Mouse (Mus musculus): Measurements from ENCODE around the gene Rab36. TPM values are rescaled to one million over a fixed set of nuclear protein-coding genes. Genes with fewer than 3 reads are reported as not detected.
A peak's percentile ranks its signal among the peaks of the same experiment; 100 is the strongest.

Rab36 gene
- polyA plus RNA-seq (2016; fragmentation: Nextera tagmentation; extraction: Ambion mirVana): 10.9 and 12.7 TPM in 2 replicates

DNA sequence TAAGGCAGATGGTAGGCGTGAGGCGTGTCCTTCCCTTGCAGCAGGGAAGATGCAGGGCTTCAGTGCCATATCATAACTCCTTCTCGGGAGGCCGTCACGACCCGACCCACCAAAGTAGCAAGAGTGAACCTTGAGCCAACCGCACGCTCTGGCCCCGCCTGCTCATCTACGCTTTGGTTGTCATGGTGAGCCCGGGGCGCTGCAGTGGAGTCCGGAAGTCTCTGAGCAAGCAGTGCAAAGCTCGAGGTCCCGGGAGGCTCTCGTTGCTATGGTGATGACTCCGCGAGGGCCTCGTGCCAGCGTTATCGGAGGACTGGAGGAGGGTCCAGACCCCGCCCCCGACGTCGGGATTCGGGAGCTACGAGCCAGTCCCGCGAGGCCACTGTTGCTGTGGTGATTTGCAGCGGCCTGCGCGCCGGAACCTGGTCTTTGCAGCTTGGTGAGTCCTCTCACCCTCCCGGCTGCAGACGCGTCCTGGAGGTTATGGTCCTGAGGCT, at the start of gene Rab36:
TSS of gene Rab36 (plus strand) at position 176 of the 497 bp plus-strand sequence.
- H3K27ac ChIP-seq: peak within 1 kb of the TSS; percentile 89
- no peaks in the 10 kb centered on the region for H3K9me3 ChIP-seq
- H3K27me3 ChIP-seq (ENCODE audit: poor library complexity, severe bottlenecking): peaks cover 6% of the 10 kb centered on the region; the same call in 1 of the 2 replicates
- WGBS: under 1% methylated on average over 36 of the region's 36 CpGs
- peak; percentile 99 for DNase-seq (ENCODE audit: extremely low spot score, low spot score)
- no peaks in the 10 kb centered on the region for H3K36me3 ChIP-seq (replicated peaks)
- peak within 1 kb of the TSS; percentile 61 for H3K4me3 ChIP-seq
- H3K4me1 ChIP-seq: peaks cover 53% of the 10 kb centered on the region

- peaks cover 23% of the 10 kb centered on the region for H3K36me3 ChIP-seq (replicated peaks)
- DNase-seq (ENCODE audit: extremely low spot score, low spot score): no peak
- 86% methylated on average over 14 of the region's 14 CpGs for WGBS
- peaks cover 18% of the 10 kb centered on the region for H3K4me1 ChIP-seq
- peaks cover 15% of the 10 kb centered on the region for H3K27me3 ChIP-seq (ENCODE audit: poor library complexity, severe bottlenecking)
- no peak overlapping the region for H3K4me3 ChIP-seq
- no peaks in the 10 kb centered on the region; the same call in 1 of the 2 replicates for H3K9me3 ChIP-seq
- 0 out of 2 replicates have a peak overlapping the region, but pooled peaks have one; percentile 40 for H3K27ac ChIP-seq
These were observed 49.0 kb upstream of the Rab36 start for GRCm38 (mm10) chr10:74987698-74988470.

DNA sequence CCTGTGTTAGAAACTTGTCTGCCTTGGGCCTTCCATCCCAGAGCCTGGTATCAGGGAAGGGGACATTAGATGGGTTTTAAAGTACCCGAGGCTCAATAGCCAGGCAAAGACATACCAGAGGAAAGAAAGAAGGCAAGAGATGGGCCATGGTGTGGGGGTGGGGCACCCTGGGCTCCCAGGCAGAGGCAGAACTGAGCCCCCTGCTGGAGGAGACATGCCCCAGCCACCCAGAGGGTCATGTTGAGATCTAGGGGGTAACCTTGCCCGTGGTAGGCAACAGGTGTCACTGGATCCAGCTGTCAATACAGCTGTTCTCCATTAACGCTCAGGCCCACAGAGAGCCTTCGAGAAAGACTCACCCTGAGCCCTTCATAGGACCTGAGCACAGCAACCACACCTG, 47.0 kb upstream of the Rab36 start:
- Histone ChIP-seq H3K27ac (no peak overlapping the region), H3K4me1 (peaks cover 26% of the 10 kb centered on the region), H3K9me3 (no peaks in the 10 kb centered on the region; the same call in 1 of the 2 replicates), H3K4me3 (no peak overlapping the region), H3K36me3 (replicated peaks) (peaks cover 30% of the 10 kb centered on the region), H3K27me3 (ENCODE audit: poor library complexity, severe bottlenecking) (peaks cover 28% of the 10 kb centered on the region)
- WGBS: 88% methylated on average over 4 of the region's 4 CpGs
- no peak for DNase-seq (ENCODE audit: extremely low spot score, low spot score)

GRCm38 (mm10) chr10:74990584-74991322, 46.1 kb upstream of the Rab36 start:
- H3K4me1 ChIP-seq: peaks cover 36% of the 10 kb centered on the region

DNA sequence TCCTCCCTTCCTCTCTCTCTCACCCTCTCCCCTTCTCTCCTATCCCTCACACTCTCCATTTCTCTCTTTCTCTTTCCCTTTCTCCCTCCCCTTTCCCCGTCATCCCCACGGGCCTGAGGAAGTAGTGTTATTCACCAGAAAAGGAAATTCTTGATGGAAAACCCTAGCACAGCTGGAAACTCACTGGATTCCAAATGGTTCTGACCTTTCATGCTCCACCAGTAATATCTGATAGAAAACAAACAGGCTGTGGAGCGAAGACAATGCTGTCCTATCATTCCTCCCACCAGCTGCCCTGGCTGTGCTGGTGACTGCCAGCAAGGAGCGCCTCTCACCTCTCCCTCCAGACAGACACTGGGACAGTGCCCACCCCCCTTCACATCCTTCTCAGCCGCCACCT, 42.0 kb upstream of the Rab36 start:
- Histone ChIP-seq H3K36me3 (replicated peaks) (peaks cover 30% of the 10 kb centered on the region), H3K27ac (0 out of 2 replicates have a peak overlapping the region, but pooled peaks have one; percentile 70), H3K27me3 (ENCODE audit: poor library complexity, severe bottlenecking) (peaks cover 42% of the 10 kb centered on the region), H3K9me3 (no peaks in the 10 kb centered on the region; the same call in 1 of the 2 replicates), H3K4me1 (peaks cover 45% of the 10 kb centered on the region), H3K4me3 (peak overlapping the region; percentile 46)
- DNase-seq (ENCODE audit: extremely low spot score, low spot score): peak; percentile 18
- WGBS: 10% methylated on average over 5 of the region's 5 CpGs

More at GRCm38 (mm10) chr10:74990584-74991322, 46.1 kb upstream of the Rab36 start:
- peaks cover 36% of the 10 kb centered on the region for H3K27me3 ChIP-seq (ENCODE audit: poor library complexity, severe bottlenecking)
- no peak overlapping the region for H3K27ac ChIP-seq
- H3K9me3 ChIP-seq: no peaks in the 10 kb centered on the region; the same call in 1 of the 2 replicates
- 57% methylated on average over 26 of the region's 26 CpGs for WGBS
- H3K36me3 ChIP-seq (replicated peaks): peaks cover 30% of the 10 kb centered on the region
- DNase-seq (ENCODE audit: extremely low spot score, low spot score): no peak
- H3K4me3 ChIP-seq: no peak overlapping the region

GRCm38 (mm10) chr10:74995377-74995776, 41.5 kb upstream of the Rab36 start:
- Histone ChIP-seq H3K36me3 (replicated peaks) (peaks cover 30% of the 10 kb centered on the region), H3K27ac (peak overlapping the region; percentile 70), H3K4me3 (peak overlapping the region; percentile 46), H3K4me1 (peaks cover 47% of the 10 kb centered on the region), H3K9me3 (no peaks in the 10 kb centered on the region; the same call in 1 of the 2 replicates), H3K27me3 (ENCODE audit: poor library complexity, severe bottlenecking) (peaks cover 42% of the 10 kb centered on the region)
- peak; percentile 38 for DNase-seq (ENCODE audit: extremely low spot score, low spot score)
- 3% methylated on average over 17 of the region's 17 CpGs for WGBS

GRCm38 (mm10) chr10:75001391-75001790, 35.5 kb upstream of the Rab36 start:
- Histone ChIP-seq H3K4me3 (no peak overlapping the region), H3K27me3 (ENCODE audit: poor library complexity, severe bottlenecking) (no peaks in the 10 kb centered on the region), H3K4me1 (peaks cover 33% of the 10 kb centered on the region), H3K27ac (no peak overlapping the region), H3K9me3 (no peaks in the 10 kb centered on the region), H3K36me3 (replicated peaks) (no peaks in the 10 kb centered on the region)
- WGBS: 96% methylated on average over 8 of the region's 8 CpGs
- no peak for DNase-seq (ENCODE audit: extremely low spot score, low spot score)

GRCm38 (mm10) chr10:75004067-75004466, 32.8 kb upstream of the Rab36 start:
- Histone ChIP-seq H3K27ac (no peak overlapping the region), H3K9me3 (no peaks in the 10 kb centered on the region), H3K4me3 (no peak overlapping the region), H3K4me1 (peaks cover 42% of the 10 kb centered on the region), H3K36me3 (replicated peaks) (no peaks in the 10 kb centered on the region), H3K27me3 (ENCODE audit: poor library complexity, severe bottlenecking) (no peaks in the 10 kb centered on the region)
- 91% methylated on average over 3 of the region's 3 CpGs for WGBS
- no peak for DNase-seq (ENCODE audit: extremely low spot score, low spot score)

DNA sequence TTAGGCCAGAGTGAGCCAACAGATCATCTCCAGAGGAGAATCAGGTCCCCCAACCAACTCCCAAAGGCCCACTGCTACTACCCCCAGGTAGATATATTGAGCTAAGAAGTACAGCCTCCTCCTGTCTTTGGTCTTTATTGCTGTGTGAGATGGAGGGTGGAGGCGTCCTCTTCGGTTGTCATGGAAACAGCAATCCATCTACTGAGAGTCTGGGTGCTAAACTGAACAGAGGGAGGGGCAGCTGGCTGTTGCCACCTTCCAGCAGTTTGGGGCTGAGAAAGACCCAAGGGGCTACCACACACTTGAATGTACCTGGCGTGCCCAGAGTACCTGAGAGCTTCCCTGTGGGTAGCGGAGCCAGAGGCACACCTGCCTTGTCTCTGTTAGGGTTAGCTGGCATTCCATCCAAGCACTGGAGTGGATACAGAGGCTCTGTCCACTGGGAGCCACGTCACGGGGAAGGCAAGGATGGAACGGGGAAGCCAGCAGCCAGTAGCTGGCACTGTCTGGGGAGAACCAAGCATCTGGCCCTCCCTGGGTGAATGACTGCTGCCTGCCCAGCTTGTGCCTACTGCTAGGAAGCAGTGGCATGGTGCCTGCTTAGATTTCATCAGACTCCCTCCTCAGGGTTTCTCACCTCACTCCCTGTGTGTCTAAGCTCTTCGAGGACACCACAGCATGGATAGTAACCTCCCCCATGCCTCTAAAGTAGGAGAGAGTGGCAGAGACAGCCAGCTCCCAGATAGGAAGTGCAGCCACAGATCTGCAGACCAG, 29.8 kb upstream of the Rab36 start:
- Histone ChIP-seq H3K36me3 (replicated peaks) (no peaks in the 10 kb centered on the region), H3K4me1 (peaks cover 23% of the 10 kb centered on the region), H3K27me3 (ENCODE audit: poor library complexity, severe bottlenecking) (no peaks in the 10 kb centered on the region), H3K4me3 (no peak overlapping the region), H3K27ac (no peak overlapping the region), H3K9me3 (no peaks in the 10 kb centered on the region)
- 71% methylated on average over 8 of the region's 8 CpGs for WGBS
- no peak for DNase-seq (ENCODE audit: extremely low spot score, low spot score)

DNA sequence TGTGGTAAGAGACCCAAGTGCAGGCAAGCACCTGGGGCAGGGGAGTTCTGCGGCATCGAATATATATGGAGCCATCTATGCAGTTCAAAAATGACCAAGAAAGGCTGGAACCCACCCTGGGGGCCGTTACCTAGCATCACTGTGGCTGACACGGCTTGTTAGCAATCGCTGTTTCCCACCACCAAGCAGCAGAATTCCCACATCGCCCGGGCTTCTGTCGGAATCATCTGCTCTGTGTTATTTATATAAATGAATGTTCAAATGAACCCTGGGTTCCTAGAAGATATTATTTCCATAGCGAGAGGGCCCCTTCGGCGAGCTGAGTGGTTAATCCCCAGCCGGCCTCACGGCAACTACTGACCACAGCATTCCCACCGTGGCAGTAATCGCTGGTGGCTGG, 26.2 kb upstream of the Rab36 start:
- DNase-seq (ENCODE audit: extremely low spot score, low spot score): no peak
- Histone ChIP-seq H3K27me3 (ENCODE audit: poor library complexity, severe bottlenecking) (no peaks in the 10 kb centered on the region), H3K9me3 (no peaks in the 10 kb centered on the region), H3K4me3 (no peak overlapping the region), H3K4me1 (peaks cover 16% of the 10 kb centered on the region), H3K27ac (no peak overlapping the region), H3K36me3 (replicated peaks) (no peaks in the 10 kb centered on the region; the same call in 1 of the 2 replicates)
- 91% methylated on average over 15 of the region's 15 CpGs for WGBS

DNA sequence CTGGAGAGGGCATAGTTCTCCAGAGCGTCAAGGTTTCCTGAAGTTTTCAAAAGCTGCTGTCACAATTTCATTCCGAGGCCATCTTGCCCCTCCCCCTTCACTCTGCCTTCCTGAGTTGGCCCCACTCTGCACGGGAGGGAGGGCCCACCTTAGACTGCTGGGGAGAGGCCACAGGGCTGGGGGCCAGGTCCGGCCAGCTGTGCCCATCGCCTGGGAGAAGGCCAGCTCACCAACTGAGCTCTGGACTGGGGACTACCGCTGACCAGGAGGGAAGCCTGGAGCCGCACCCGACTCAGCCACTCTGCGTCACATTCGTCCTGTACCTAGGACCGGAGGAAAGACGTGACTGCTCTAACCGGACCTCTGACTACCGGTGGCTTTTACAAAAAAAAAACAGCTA, 21.4 kb upstream of the Rab36 start:
- H3K4me1 ChIP-seq: peaks cover 3% of the 10 kb centered on the region; the same call in 1 of the 2 replicates
- H3K36me3 ChIP-seq (replicated peaks): no peaks in the 10 kb centered on the region; the same call in 1 of the 2 replicates
- no peak overlapping the region for H3K27ac ChIP-seq
- H3K4me3 ChIP-seq: no peak overlapping the region
- WGBS: 70% methylated on average over 14 of the region's 14 CpGs
- no peak for DNase-seq (ENCODE audit: extremely low spot score, low spot score)
- no peaks in the 10 kb centered on the region for H3K27me3 ChIP-seq (ENCODE audit: poor library complexity, severe bottlenecking)
- no peaks in the 10 kb centered on the region for H3K9me3 ChIP-seq

DNA sequence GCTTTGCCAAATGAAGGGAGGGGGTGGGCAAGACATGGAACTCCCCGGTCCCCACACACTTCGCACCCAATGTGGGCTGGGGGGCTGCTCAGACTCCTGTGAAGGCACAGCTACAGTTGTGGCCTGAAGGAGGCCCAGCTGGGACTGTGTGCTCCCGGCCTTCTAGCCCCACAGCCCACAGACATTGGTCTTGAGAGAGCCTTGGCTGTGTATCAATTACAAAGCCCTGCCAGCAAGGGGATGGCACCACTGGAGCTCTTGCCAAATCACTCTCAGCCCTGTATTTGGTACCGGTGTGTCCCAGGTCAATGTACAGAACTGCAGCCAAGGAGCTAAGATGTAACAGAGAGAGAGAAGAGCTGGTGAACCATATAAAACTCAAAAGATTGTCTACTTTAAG, 20.4 kb upstream of the Rab36 start:
- Histone ChIP-seq H3K9me3 (no peaks in the 10 kb centered on the region), H3K4me1 (peaks cover 7% of the 10 kb centered on the region; the same call in 1 of the 2 replicates), H3K27me3 (ENCODE audit: poor library complexity, severe bottlenecking) (no peaks in the 10 kb centered on the region), H3K27ac (no peak overlapping the region), H3K4me3 (no peak overlapping the region), H3K36me3 (replicated peaks) (no peaks in the 10 kb centered on the region; the same call in 1 of the 2 replicates)
- WGBS: 91% methylated on average over 4 of the region's 4 CpGs
- no peak for DNase-seq (ENCODE audit: extremely low spot score, low spot score)

Measured in forebrain, embryonic 10.5 days (tissue).